Mouse (Mus musculus) neutrophil, adult 83 days (primary cell): Measurements from ENCODE around the gene Pik3cb. TPM values are rescaled to one million over a fixed set of nuclear protein-coding genes. Genes with fewer than 3 reads are reported as not detected.

Source experiments
- total RNA-seq, 2 experiments: library from RNA; stranded (reverse); gene quantifications; one replicate each; pipeline ENCODE4 v1.2.4; 2023

Gene Pik3cb
- total RNA-seq, result 10 to 100 TPM; 44.2 to 45.4 TPM

DNA sequence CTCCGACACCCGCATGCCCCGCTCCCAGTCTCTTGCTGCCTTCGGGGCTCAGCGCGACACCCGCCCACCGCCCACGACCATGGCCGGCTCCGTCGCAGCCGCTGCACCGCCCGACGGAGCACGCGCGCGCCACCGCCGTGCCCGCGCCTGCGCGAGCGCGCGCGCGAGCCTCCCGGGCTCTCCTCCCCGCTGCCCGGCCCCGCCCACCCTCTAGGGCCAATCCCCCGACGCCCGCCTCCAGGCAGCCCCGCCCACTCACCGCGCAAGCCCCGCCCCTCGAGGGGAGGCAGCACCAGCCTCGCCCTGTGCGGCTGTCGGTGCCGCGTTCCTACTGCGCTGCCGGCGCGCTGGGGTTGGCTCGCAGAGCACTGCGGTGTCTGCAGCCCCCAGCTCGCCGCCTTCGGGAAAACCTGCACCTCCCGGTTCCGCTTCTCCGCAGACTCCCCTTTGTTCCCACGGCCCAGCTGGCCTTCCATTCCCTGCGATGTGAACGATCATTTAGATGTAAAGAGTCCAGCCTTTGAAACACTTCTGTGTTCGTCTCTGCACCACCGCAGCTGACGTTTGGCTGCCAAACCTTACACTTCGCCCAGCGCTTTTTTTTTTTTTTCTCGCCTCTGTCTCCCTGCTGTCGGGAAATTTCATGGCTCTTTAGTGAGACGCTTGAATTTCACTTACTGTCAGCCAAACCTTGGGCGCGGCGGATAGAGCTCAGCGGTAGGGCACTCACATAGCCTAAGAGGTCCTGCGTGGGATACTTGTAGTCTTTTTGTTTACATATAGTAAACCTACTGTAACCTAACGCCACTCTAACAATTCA lies at the start of gene Pik3cb:
Gene Pik3cb (minus strand): TSS at position 559 of the 820 bp plus-strand sequence.

DNA sequence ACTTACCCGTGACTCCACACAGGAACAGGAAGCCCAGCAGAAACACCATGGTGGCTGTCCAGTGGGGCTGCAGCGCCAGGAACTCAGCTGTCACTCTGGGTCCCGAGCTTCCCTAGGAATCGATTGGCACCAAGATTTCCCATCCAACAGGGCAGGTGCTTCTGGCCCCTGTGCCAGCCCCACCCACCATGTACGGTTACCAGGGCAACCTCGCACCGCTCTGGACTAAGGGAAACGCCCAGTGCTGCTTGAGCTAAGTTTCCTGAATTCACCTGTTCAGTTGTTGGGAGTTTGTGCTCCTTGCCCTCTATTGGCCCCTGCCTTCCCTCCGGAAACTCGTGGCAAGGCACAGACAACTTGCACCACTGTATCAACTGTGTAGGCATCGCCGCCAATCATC lies 104.8 kb downstream of the Pik3cb start, which contains the start of gene Gm1123:
Gene Gm1123 (minus strand): TSS at position 141 of the 400 bp plus-strand sequence.

Other genes with a start within 250 kb of the Pik3cb start
- not detected for gene 7420426K07Rik, start 237.5 kb downstream of the Pik3cb start, total RNA-seq
- not detected for gene Foxl2, start 185.3 kb downstream of the Pik3cb start, total RNA-seq
- gene Faim, start 154.2 kb downstream of the Pik3cb start, total RNA-seq, result 10 to 100 TPM; 15.3 to 15.7 TPM
- gene Gm1123, start 104.9 kb downstream of the Pik3cb start, total RNA-seq, result not detected
- not detected for gene Faiml, start 96.6 kb upstream of the Pik3cb start, total RNA-seq
- gene Cep70, start 102.7 kb upstream of the Pik3cb start, total RNA-seq, result 10 to 100 TPM in 1 of 2 experiments, 1 to 10 TPM in 1; 9.8 to 12.2 TPM
- gene Esyt3, start 217.9 kb upstream of the Pik3cb start, total RNA-seq, result not detected